Mouse (Mus musculus): ENCODE results near the gene Npas3. TPM values are rescaled to one million over a fixed set of nuclear protein-coding genes. Genes with fewer than 3 reads are reported as not detected.

Npas3 gene
- polyA plus RNA-seq, 1 experiment from 2014 or later = 0.70 TPM

DNA sequence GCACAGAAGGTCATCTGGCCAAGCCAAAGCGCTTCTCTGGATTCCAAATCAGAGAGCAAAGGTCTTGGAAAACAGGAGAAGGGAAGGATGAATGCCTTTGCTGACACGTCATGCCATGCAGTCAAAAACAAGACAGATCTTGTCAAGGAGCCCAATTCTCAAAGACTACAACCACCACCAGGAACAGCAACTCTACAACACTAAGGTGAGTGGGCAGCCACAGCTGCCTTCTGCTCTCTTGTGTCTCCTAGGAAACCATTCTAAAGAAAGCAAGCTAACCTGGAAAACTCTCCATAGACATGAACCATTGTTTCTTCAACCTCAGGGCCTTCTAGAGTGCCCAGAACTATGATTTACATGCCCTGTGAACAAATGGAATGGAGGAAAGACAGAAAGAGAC, 825.5 kb downstream of the Npas3 start:
- WGBS (ENCODE audit: insufficient replicate concordance) = 81% methylated on average over 2 of the region's 2 CpGs
- H3K9me3 ChIP-seq (replicated peaks) = no peaks in the 10 kb centered on the region
- no peak for ATAC-seq

DNA sequence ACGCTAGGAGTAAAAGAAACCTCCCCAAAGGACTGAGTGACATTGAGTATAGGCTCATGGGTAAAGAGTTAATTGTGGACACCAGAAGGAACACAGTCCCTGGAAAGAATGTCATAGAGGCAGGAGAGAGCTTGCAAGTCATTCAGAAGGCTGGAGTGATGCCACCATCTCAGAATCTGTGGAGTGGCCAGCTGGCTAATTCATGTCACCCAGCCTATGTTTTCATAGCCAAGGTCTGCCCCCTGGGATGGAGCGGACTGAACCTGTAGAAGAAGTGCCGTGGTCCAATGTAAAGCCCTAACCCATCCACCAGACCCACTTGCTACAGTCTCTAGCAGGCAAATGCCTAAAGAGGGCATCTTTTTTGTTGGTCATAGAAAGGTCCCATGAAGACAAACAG, 832.5 kb downstream of the Npas3 start:
- Histone ChIP-seq H3K9ac (no peak overlapping the region), H3K27me3 (replicated peaks) (no peaks in the 10 kb centered on the region), H3K36me3 (no peaks in the 10 kb centered on the region), H3K9me3 (replicated peaks) (no peaks in the 10 kb centered on the region), H3K4me1 (no peaks in the 10 kb centered on the region), H3K4me3 (no peak overlapping the region), H3K4me2 (no peak overlapping the region), H3K27ac (no peak overlapping the region)
- 74% methylated on average over 3 of the region's 3 CpGs for WGBS (ENCODE audit: insufficient replicate concordance)
- no peak for ATAC-seq

More for the DNA sequence above, 825.5 kb downstream of the Npas3 start:
- no peaks in the 10 kb centered on the region for H3K36me3 ChIP-seq
- H3K4me2 ChIP-seq = no peak overlapping the region
- no peak overlapping the region for H3K27ac ChIP-seq
- H3K4me3 ChIP-seq = no peak overlapping the region
- no peak overlapping the region for H3K9ac ChIP-seq
- peaks cover 6% of the 10 kb centered on the region for H3K27me3 ChIP-seq (replicated peaks)
- H3K4me1 ChIP-seq = no peaks in the 10 kb centered on the region

DNA sequence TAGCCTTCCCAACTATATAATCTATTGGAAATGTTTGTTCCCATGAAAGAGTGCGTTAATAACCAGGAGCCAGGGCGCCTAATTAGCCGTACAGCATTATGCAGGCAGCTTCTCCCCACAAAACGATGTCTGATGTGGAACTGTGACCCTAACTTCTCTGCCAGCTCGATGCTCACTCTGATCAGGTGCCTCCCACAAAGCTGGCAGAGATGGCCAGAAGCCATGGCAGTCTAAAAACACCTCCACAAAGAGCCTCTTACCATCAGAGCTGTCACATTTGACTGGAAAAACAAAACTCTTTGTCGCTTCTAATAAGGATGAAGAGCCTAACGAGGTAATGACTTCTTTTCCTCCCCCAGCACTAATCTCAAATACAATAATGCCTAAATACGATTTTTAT, 845.3 kb downstream of the Npas3 start:
- Histone ChIP-seq H3K27ac (no peak overlapping the region), H3K27me3 (replicated peaks) (no peaks in the 10 kb centered on the region; the same call in 1 of the 2 replicates), H3K36me3 (no peaks in the 10 kb centered on the region), H3K4me2 (no peak overlapping the region), H3K4me1 (no peaks in the 10 kb centered on the region), H3K9ac (no peak overlapping the region), H3K9me3 (replicated peaks) (no peaks in the 10 kb centered on the region), H3K4me3 (no peak overlapping the region)
- no peak for ATAC-seq
- 66% methylated on average over 8 of the region's 8 CpGs for WGBS (ENCODE audit: insufficient replicate concordance)

DNA sequence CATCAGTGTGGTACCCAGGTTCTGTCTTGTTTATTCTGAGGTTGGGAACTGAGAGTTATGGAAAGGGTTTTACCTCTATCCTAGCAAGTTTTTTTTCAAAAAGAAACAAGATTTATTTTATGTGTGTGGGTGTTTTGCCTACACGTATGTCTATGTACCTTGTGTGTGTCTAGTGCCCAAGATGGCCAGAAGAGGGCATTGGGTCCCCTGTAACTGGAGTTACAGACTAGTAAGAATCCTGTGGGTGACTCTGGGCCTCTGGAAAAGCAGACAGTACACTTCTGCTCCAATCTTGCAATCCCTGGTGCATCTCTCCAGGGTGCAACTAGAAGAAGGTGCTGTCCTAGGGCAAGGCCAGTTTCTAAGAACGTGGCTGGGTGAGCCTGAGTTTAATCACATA, 848.0 kb downstream of the Npas3 start:
- 52% methylated on average over 2 of the region's 2 CpGs for WGBS (ENCODE audit: insufficient replicate concordance)
- H3K4me2 ChIP-seq = no peak overlapping the region
- H3K4me1 ChIP-seq = no peaks in the 10 kb centered on the region
- no peak overlapping the region for H3K9ac ChIP-seq
- H3K36me3 ChIP-seq = no peaks in the 10 kb centered on the region
- H3K27me3 ChIP-seq (replicated peaks) = no peaks in the 10 kb centered on the region; the same call in 1 of the 2 replicates
- H3K4me3 ChIP-seq = no peak overlapping the region
- no peak overlapping the region for H3K27ac ChIP-seq
- H3K9me3 ChIP-seq (replicated peaks) = no peaks in the 10 kb centered on the region
- no peak for ATAC-seq

DNA sequence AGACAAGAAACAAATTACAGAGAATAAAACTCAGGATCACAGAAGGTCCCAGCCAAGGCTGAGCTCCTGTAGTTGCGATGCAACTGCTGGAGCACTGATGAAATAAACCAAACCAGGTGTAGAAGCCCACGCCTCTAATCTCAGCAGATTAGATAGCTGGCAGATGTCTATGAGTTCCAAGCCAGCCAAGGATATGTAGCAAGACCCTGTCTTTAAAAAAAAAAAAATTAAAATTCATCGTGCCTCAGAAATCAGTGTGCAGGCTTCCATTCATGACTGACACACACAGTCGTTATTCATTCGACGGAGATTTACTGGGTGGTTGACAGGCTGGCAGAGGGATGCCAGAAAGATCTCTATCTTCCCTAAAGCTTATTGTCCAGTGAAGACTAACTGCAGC, 849.7 kb downstream of the Npas3 start:
- Histone ChIP-seq H3K9ac (no peak overlapping the region), H3K36me3 (no peaks in the 10 kb centered on the region), H3K27ac (no peak overlapping the region), H3K4me2 (no peak overlapping the region), H3K4me3 (no peak overlapping the region), H3K27me3 (replicated peaks) (no peaks in the 10 kb centered on the region; the same call in 1 of the 2 replicates), H3K4me1 (no peaks in the 10 kb centered on the region), H3K9me3 (replicated peaks) (no peaks in the 10 kb centered on the region)
- ATAC-seq = no peak
- WGBS (ENCODE audit: insufficient replicate concordance) = 64% methylated on average over 6 of the region's 6 CpGs

DNA sequence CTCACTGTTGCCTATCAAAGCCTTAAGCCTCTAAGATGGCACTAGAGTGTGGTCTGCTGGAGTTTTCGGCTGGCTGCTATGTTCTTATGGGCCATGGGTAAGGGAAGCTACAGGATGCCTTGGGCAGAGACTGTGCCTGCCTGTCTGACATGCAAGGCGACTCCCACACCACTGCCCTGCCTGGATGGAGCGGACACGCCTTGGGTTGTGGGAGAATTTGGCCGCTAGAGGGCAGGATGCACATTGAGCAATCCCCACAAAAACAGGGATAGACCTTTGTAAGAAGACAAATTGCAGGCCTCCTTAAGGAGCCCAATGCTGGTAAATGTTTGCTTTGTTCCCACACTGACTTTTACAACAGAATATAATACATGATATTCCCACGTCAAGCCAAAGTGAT, 850.3 kb downstream of the Npas3 start:
- 10% methylated on average over 6 of the region's 6 CpGs for WGBS (ENCODE audit: insufficient replicate concordance)
- no peaks in the 10 kb centered on the region; the same call in 1 of the 2 replicates for H3K27me3 ChIP-seq (replicated peaks)
- H3K4me2 ChIP-seq = no peak overlapping the region
- H3K4me1 ChIP-seq = no peaks in the 10 kb centered on the region
- H3K4me3 ChIP-seq = no peak overlapping the region
- H3K36me3 ChIP-seq = no peaks in the 10 kb centered on the region
- no peaks in the 10 kb centered on the region for H3K9me3 ChIP-seq (replicated peaks)
- H3K9ac ChIP-seq = no peak overlapping the region
- ATAC-seq = no peak
- H3K27ac ChIP-seq = no peak overlapping the region

DNA sequence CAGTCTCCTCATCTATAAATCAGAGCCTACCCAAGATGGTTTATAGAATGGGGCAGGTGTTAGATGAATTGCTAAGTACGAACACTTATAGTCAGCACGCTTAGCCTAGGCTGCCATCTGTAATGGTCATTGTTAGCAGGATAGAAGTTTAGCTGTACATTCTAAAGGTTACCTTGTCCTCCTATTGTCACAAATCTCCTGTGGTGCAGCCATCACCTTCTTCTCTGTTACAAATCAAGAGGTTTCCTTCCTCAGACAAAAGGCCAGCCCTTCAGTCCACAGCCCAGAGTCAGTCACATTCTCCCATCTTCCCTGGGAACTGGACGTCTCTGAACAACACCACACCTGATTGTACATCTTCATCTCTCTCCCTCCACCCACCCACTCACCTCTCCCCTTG, 851.0 kb downstream of the Npas3 start:
- Histone ChIP-seq H3K9ac (no peak overlapping the region), H3K4me2 (no peak overlapping the region), H3K4me1 (no peaks in the 10 kb centered on the region), H3K36me3 (no peaks in the 10 kb centered on the region), H3K27me3 (replicated peaks) (no peaks in the 10 kb centered on the region; the same call in 1 of the 2 replicates), H3K27ac (no peak overlapping the region), H3K9me3 (replicated peaks) (no peaks in the 10 kb centered on the region), H3K4me3 (no peak overlapping the region)
- WGBS (ENCODE audit: insufficient replicate concordance) = 72% methylated on average over 3 of the region's 3 CpGs
- no peak for ATAC-seq

DNA sequence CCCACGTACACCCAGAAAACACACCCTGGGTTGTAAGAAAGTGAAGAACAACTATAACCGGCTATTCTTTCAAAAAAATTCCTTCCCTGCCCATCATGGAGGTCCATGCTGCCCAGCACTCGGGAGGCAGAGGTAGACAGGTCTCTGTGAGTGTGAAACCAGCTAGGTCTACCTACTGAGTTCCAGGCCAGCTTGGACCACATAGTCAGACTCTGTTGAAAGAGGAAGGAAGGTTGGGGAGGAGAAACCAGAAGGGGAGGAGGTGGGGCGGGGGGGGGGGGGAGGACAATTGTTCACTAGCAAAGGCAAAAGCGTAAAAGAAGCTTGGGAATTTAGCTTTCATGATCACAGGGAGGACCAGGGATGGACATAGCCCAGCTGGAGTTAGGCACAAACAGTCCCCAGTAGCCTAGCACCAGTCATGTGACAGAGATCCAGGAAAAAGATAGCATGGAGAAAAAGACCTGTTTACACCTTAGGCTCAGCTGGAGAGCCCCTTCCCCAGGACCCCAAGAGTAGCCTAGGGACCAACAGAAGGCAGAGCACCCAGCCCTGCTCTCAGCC, 852.9 kb downstream of the Npas3 start:
- ATAC-seq = no peak
- Histone ChIP-seq H3K4me2 (no peak overlapping the region), H3K4me1 (no peaks in the 10 kb centered on the region), H3K9ac (no peak overlapping the region), H3K27me3 (replicated peaks) (no peaks in the 10 kb centered on the region), H3K9me3 (replicated peaks) (no peaks in the 10 kb centered on the region), H3K27ac (no peak overlapping the region), H3K36me3 (no peaks in the 10 kb centered on the region), H3K4me3 (no peak overlapping the region)
- WGBS (ENCODE audit: insufficient replicate concordance) = 55% methylated on average over 4 of the region's 5 CpGs

DNA sequence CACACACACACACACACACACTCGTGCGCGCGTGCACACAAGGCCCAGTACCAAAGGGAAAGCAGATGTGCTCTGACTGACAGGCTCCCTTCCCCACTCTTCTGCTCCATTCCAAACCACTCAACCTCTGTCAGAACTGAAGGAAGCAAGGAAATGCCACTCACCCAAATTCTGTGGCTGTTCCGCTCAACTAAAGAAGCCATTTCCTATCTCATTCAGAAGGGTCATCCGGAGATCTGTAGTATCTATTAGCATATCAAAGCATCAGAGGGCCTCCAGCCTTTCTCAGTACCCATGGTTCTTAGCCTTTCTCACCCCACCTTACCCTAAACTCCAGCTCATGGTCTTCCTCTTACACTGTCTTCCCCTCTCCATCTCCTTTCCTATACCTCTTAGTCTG, 854.0 kb downstream of the Npas3 start:
- ATAC-seq = no peak
- no peak overlapping the region for H3K27ac ChIP-seq

DNA sequence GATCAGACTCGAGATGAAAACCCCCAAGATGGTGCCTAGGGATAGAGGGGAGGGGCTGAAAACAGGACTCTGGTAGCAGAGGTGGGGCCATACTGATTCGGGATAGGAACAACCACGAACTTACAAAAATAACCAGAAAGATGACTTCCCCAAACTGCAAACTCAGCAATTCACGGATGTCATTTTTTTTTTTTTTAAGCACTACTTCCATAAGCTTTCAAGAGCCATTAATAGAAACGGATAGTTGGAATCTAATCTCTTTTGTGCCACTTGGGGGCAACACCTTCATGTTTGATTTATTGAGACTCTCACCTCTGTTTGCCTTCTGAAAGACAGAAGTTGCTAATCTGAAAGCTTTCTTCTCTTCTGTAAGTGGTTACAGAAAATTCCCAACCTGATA, 857.1 kb downstream of the Npas3 start:
- no peak for ATAC-seq
- Histone ChIP-seq H3K4me1 (no peaks in the 10 kb centered on the region), H3K4me3 (no peak overlapping the region), H3K27ac (no peak overlapping the region), H3K27me3 (replicated peaks) (no peaks in the 10 kb centered on the region), H3K36me3 (no peaks in the 10 kb centered on the region), H3K9me3 (replicated peaks) (no peaks in the 10 kb centered on the region), H3K9ac (no peak overlapping the region), H3K4me2 (no peak overlapping the region)
- WGBS (ENCODE audit: insufficient replicate concordance) = 15% methylated on average over 5 of the region's 5 CpGs

More for the DNA sequence above, 854.0 kb downstream of the Npas3 start:
- no peak overlapping the region for H3K4me3 ChIP-seq
- H3K4me1 ChIP-seq = no peaks in the 10 kb centered on the region
- no peak overlapping the region for H3K9ac ChIP-seq
- no peaks in the 10 kb centered on the region for H3K9me3 ChIP-seq (replicated peaks)
- no peaks in the 10 kb centered on the region for H3K36me3 ChIP-seq
- no peaks in the 10 kb centered on the region for H3K27me3 ChIP-seq (replicated peaks)
- WGBS (ENCODE audit: insufficient replicate concordance) = 43% methylated on average over 6 of the region's 6 CpGs
- H3K4me2 ChIP-seq = no peak overlapping the region

DNA sequence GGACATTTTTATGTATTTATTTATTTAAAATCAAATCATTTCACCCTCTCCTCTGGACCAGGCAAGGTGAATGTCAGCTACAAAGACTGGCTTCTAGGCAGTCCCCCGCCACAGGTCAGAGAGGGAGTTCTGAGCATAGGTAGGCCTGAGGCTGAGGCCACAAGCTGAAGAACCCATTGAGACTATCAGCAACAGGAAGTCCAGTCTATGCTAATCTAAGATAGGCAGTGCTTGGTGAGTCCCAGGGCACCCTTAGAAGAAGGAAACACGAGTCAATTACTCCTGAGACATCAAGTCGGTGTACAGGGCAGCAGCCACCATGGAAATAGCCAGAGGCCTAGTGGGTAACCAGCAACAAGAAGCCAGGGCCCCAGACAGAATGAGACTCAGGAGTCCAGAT, 857.5 kb downstream of the Npas3 start:
- H3K9me3 ChIP-seq (replicated peaks) = no peaks in the 10 kb centered on the region
- 37% methylated on average over 3 of the region's 3 CpGs for WGBS (ENCODE audit: insufficient replicate concordance)
- no peaks in the 10 kb centered on the region for H3K36me3 ChIP-seq

DNA sequence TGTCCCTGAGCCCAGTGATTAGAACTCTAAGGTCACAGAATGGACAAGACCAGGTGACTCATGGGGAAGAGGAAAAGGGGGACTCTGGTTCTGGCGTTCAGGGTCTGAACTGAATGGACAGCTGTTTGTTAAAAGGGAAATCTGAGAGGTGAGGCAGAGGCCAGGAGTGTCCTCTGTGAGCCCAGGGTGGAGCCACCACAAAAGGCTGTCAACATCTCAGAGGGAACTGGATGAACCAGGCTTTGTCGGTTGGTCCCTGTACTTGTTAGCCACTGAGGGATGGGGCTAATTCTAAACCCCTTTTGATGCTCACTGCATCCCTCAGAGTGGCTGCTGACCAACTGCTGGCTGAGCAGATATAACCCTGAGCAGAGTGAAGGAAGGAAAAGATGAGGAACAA, 861.9 kb downstream of the Npas3 start:
- no peak overlapping the region for H3K9ac ChIP-seq
- H3K9me3 ChIP-seq (replicated peaks) = no peaks in the 10 kb centered on the region
- no peak overlapping the region for H3K4me3 ChIP-seq
- H3K27me3 ChIP-seq (replicated peaks) = no peaks in the 10 kb centered on the region
- no peaks in the 10 kb centered on the region for H3K36me3 ChIP-seq
- 21% methylated on average over 2 of the region's 2 CpGs for WGBS (ENCODE audit: insufficient replicate concordance)
- ATAC-seq = no peak
- no peak overlapping the region for H3K4me2 ChIP-seq
- H3K27ac ChIP-seq = no peak overlapping the region
- H3K4me1 ChIP-seq = no peaks in the 10 kb centered on the region

More for the DNA sequence above, 857.5 kb downstream of the Npas3 start:
- no peak overlapping the region for H3K4me3 ChIP-seq
- no peak overlapping the region for H3K4me2 ChIP-seq
- H3K27me3 ChIP-seq (replicated peaks) = no peaks in the 10 kb centered on the region
- ATAC-seq = no peak
- no peaks in the 10 kb centered on the region for H3K4me1 ChIP-seq
- H3K9ac ChIP-seq = no peak overlapping the region
- no peak overlapping the region for H3K27ac ChIP-seq

DNA sequence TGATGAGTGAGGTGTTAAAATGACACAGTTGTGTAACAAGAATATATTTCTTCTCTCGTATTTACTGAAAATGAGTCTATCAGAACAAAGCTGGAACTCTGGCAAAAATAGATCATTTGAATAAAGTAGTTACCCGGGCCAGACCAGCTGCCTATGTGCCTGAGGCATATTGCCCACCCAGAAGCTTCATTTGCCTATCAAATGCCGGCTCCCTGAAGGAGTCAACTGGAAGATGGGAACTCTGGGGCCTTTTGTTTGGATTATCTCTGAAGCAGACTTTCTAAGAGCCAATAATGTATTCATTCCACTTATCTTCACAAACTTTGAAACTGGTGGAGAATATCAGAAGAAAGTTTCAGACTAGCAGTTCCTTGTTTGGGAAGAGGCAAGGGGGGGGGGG, 862.5 kb downstream of the Npas3 start:
- 47% methylated on average over 3 of the region's 3 CpGs for WGBS (ENCODE audit: insufficient replicate concordance)
- no peak overlapping the region for H3K4me2 ChIP-seq
- H3K9me3 ChIP-seq (replicated peaks) = no peaks in the 10 kb centered on the region
- ATAC-seq = no peak
- no peaks in the 10 kb centered on the region for H3K36me3 ChIP-seq
- H3K4me1 ChIP-seq = no peaks in the 10 kb centered on the region
- H3K27me3 ChIP-seq (replicated peaks) = no peaks in the 10 kb centered on the region
- no peak overlapping the region for H3K9ac ChIP-seq
- no peak overlapping the region for H3K4me3 ChIP-seq
- no peak overlapping the region for H3K27ac ChIP-seq

Data from liver, embryonic 12.5 days (tissue).